Mouse (Mus musculus) intestine, embryonic 15.5 days (tissue): ENCODE results near the gene Sptbn4. TPM values are rescaled to one million over a fixed set of nuclear protein-coding genes. Genes with fewer than 3 reads are reported as not detected.
A peak's percentile ranks its signal among the peaks of the same experiment; 100 is the strongest.

ENCODE experiments used
- ATAC-seq: fragments of 200-750 bp; cut with Nextera tagmentation; 2 replicates; pipeline ENCODE4 v1.8.0; 2017; ENCODE audit warnings: moderate TSS enrichment, moderate library complexity
- H3K27ac ChIP-seq: fragments of 300-500 bp; sonication (generic); 2 replicates; pipeline ENCODE4 v1.5.1; 2015; ENCODE audit warnings: mild to moderate bottlenecking, inconsistent platforms
- H3K27me3 ChIP-seq: fragments of 300-500 bp; sonication (generic); replicated peaks from 2 replicates; pipeline ENCODE4 v1.6.1; 2015; ENCODE audit warnings: inconsistent platforms
- H3K36me3 ChIP-seq: fragments of 300-500 bp; sonication (generic); 2 replicates; pipeline ENCODE4 v1.6.1; 2015; ENCODE audit warnings: inconsistent platforms
- H3K4me1 ChIP-seq: fragments of 300-500 bp; sonication (generic); replicated peaks from 2 replicates; pipeline ENCODE4 v1.6.1; 2015; ENCODE audit warnings: inconsistent platforms
- H3K4me2 ChIP-seq: fragments of 300-500 bp; sonication (generic); replicated peaks from 2 replicates; pipeline ENCODE4 v1.6.1; 2015; ENCODE audit warnings: mild to moderate bottlenecking, inconsistent platforms
- H3K4me3 ChIP-seq: fragments of 300-500 bp; sonication (generic); replicated peaks from 2 replicates; pipeline ENCODE4 v1.5.1; 2015; ENCODE audit warnings: inconsistent platforms
- H3K9ac ChIP-seq: fragments of 300-500 bp; sonication (generic); 2 replicates; pipeline ENCODE4 v1.6.1; 2015; ENCODE audit warnings: inconsistent platforms
- H3K9me3 ChIP-seq: fragments of 300-500 bp; sonication (generic); 2 replicates; pipeline ENCODE4 v1.6.1; 2016; ENCODE audit warnings: inconsistent platforms
- WGBS: fragments of 180-500 bp; shearing (Covaris S2); methylation state at CpG from one replicate; pipeline ENCODE4 v1.1.7; 2015; 5-methylcytosine and 5-hydroxymethylcytosine counted together
- polyA plus RNA-seq: library from polyadenylated mRNA; unstranded; fragments of >200 nt; fragmentation: Nextera tagmentation; extraction: Ambion mirVana; gene quantifications from 2 replicates; pipeline ENCODE4 v1.2.1, GENCODE M21; 2015

Gene Sptbn4
- polyA plus RNA-seq, 1 experiment from 2014 or later = 0.33 TPM

DNA sequence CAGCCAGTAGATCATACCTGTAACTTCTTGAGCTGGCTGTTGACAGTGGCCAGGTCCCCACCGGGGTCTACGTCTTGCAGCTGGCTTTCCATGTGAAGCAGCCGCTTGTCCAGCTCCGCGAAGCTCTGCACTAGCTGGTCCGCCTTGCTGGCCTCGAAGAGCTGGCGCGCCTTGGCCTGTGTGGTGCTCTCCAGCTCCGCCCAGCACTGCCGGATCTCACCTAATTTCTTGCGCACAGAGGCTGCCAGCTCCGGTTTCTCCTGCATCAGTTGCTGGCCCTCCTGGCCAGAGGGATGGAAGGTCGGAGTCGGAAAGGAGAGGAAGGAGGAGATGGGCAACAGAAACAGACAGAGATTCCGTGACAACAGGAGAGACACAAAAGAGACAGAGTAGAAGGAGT, 56.1 kb downstream of the Sptbn4 start:
- H3K4me2 ChIP-seq = no peak overlapping the region
- H3K27me3 ChIP-seq = peaks cover 49% of the 10 kb centered on the region
- H3K27ac ChIP-seq = no peak overlapping the region
- H3K36me3 ChIP-seq = no peaks in the 10 kb centered on the region
- no peaks in the 10 kb centered on the region for H3K9me3 ChIP-seq
- 36% methylated on average over 16 of the region's 16 CpGs for WGBS
- no peak for ATAC-seq
- H3K4me1 ChIP-seq = 0 out of 2 replicates have a peak, but pooled peaks cover 2% of the 10 kb centered on the region
- H3K9ac ChIP-seq = no peak overlapping the region
- no peak overlapping the region for H3K4me3 ChIP-seq

DNA sequence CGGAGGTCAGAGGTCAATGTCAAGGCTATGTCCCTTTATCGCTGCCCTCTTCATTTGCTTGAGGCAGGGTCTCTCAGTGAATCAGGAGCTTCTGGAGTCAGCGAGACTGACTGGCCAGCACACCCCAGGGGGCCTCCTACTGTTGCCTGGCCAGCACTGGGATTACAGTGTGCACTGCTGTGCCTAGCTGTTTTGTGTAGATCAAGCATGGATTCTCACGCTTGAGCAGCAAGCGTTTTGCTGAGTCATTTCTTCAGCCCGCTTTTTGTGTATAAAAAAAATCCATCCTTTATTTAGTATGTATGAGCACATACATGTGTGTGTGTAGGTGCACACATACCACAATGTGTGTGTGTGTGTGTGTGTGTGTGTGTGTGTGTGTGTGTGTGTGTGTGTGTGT, 58.3 kb downstream of the Sptbn4 start:
- peaks cover 27% of the 10 kb centered on the region for H3K27me3 ChIP-seq

DNA sequence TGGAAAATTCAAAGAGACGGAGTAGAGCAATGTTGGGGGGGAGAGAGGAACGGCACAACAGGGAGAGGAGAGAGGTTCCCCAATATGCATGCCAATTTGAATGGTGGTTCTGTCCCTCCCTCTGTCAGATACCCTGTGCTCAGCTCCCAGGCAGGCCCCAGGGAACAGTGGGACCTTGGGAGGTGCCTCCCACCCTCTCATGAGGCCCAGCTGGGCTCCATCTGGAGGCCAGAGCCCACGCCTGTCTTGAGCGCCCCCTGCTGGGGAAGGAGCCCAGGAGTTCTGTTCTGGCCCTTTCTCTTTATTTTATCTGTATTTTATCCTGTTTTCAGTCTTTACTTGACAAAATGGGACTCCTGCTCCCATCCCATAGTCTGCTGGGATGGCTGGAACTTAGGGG, 62.8 kb downstream of the Sptbn4 start:
- Histone ChIP-seq H3K27me3 (no peaks in the 10 kb centered on the region; the same call in 1 of the 2 replicates), H3K4me3 (no peak overlapping the region), H3K27ac (no peak overlapping the region), H3K9ac (no peak overlapping the region), H3K9me3 (no peaks in the 10 kb centered on the region), H3K4me1 (peaks cover 5% of the 10 kb centered on the region), H3K36me3 (no peaks in the 10 kb centered on the region), H3K4me2 (no peak overlapping the region)
- ATAC-seq = no peak
- 44% methylated on average over 4 of the region's 4 CpGs for WGBS

More for the DNA sequence above, 58.3 kb downstream of the Sptbn4 start:
- Histone ChIP-seq H3K9ac (no peak overlapping the region), H3K9me3 (no peaks in the 10 kb centered on the region), H3K4me2 (no peak overlapping the region), H3K4me3 (no peak overlapping the region), H3K4me1 (peaks cover 5% of the 10 kb centered on the region), H3K27ac (no peak overlapping the region), H3K36me3 (no peaks in the 10 kb centered on the region)
- WGBS = 63% methylated on average over 6 of the region's 6 CpGs
- ATAC-seq = no peak

DNA sequence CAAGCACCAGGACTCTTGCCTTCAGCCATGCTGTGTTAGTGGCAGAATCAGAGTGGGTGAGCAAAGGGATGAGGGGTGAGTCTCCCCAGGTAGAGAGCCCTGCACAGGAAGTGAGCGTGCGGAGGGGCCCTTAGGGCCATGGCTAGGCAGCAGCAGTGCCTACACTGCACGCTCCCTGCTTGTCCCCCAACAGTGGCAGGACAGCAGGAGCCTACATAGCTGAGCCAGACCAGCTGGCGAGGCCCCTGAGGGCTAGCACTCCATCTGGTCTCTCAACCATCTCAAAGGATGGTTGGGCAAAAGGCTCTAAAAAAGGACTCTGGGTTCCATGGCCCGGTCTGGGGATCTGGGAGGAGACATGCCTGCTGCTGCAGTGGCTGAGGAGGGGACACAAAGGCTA, 63.4 kb downstream of the Sptbn4 start:
- no peak overlapping the region for H3K4me3 ChIP-seq
- H3K4me2 ChIP-seq = no peak overlapping the region
- H3K9me3 ChIP-seq = no peaks in the 10 kb centered on the region
- ATAC-seq = no peak
- 75% methylated on average over 5 of the region's 5 CpGs for WGBS
- no peak overlapping the region for H3K9ac ChIP-seq
- H3K36me3 ChIP-seq = no peaks in the 10 kb centered on the region
- H3K4me1 ChIP-seq = peaks cover 5% of the 10 kb centered on the region
- H3K27me3 ChIP-seq = no peaks in the 10 kb centered on the region; the same call in 1 of the 2 replicates
- H3K27ac ChIP-seq = no peak overlapping the region

DNA sequence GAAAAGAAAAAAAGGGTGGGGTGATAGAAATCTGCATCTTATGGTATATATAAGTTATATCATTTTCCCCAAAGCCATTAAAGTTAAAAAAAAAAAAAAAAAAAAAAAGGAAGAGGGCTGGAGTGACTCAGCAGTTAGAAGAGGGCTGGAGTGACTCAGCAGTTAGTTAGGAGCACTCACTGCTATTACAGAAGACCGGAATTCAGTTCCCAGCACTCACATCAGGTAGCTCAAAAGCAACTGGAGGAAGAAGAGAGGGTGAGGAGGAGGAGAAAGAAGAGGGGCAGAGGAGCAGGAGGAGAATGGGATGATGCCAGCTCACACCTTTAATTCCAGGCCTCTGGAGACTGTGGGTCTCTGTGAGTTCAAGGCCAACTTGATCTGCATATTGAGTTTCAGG, 64.3 kb downstream of the Sptbn4 start:
- Histone ChIP-seq H3K9ac (no peak overlapping the region), H3K4me2 (no peak overlapping the region), H3K4me3 (no peak overlapping the region), H3K27me3 (no peaks in the 10 kb centered on the region; the same call in 1 of the 2 replicates), H3K27ac (no peak overlapping the region), H3K4me1 (peaks cover 5% of the 10 kb centered on the region), H3K9me3 (no peaks in the 10 kb centered on the region), H3K36me3 (no peaks in the 10 kb centered on the region)
- no peak for ATAC-seq
- WGBS = 79% methylated on average over 1 of the region's 1 CpGs

DNA sequence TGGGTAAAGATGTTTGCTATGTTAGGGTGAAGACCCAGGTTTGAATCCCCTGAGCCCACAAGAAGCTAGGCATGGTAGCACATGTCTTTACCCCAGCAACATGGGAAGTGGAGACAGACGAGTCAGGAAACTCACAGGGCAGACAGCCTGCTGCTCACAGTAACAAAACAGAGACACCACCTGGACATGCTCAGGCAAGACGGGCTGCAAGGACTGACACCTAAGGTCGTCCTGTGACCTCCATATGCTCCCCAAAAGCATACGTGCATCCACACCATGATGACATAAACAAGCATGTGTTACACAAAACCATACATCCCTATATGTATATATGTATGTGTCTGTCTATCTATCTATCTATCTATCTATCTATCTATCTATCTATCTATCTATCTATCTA, 65.9 kb downstream of the Sptbn4 start:
- H3K27me3 ChIP-seq = peaks cover 15% of the 10 kb centered on the region
- H3K36me3 ChIP-seq = no peaks in the 10 kb centered on the region
- WGBS = 56% methylated on average over 4 of the region's 4 CpGs
- H3K4me3 ChIP-seq = no peak overlapping the region
- no peak for ATAC-seq
- H3K27ac ChIP-seq = no peak overlapping the region
- H3K4me2 ChIP-seq = no peak overlapping the region
- no peaks in the 10 kb centered on the region for H3K9me3 ChIP-seq
- H3K9ac ChIP-seq = no peak overlapping the region
- H3K4me1 ChIP-seq = peaks cover 5% of the 10 kb centered on the region

DNA sequence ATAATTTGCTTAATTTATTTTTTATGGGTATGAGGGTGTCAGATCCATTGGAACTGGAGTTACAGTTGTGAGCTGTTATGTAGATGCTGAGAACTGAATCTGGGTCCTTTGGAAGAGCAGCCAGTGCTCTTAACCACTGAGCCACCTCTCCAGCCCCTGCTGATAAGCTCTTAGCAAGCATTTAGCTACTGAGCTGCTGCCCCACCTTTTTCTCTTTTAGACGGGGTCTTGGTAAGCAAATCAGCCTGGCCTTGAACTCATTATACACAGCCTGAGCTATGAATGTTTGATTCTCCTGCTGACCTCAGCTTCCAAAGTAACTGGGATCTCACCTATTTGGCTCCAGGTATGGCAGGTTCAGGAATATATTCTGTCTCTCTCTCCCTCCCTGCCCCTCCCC, 66.5 kb downstream of the Sptbn4 start:
- Histone ChIP-seq H3K27me3 (peaks cover 18% of the 10 kb centered on the region), H3K4me3 (no peak overlapping the region), H3K27ac (no peak overlapping the region), H3K36me3 (no peaks in the 10 kb centered on the region), H3K9ac (no peak overlapping the region), H3K4me1 (peaks cover 5% of the 10 kb centered on the region), H3K4me2 (no peak overlapping the region), H3K9me3 (no peaks in the 10 kb centered on the region)
- 35% methylated on average over 1 of the region's 1 CpGs for WGBS
- ATAC-seq = no peak

DNA sequence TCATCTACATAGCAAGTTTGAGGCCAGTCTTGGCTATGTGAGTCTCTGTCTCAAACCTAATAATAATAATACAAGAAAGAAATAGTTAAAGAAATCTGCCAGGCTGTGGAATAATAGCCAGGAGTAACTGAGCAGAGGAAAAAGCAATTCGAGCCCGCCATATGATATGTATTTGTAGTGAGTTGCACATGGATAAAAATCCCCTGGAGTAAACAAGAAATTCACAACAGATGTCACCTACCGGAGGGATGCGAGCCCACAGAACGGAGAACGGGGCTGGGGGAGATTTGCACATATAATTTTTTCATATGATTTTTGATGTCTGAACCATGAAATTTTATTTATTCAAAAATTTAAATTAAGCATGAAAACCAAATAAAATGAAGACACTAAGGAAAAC, 67.7 kb downstream of the Sptbn4 start:
- no peaks in the 10 kb centered on the region for H3K36me3 ChIP-seq
- ATAC-seq = no peak
- no peak overlapping the region for H3K4me2 ChIP-seq
- peaks cover 29% of the 10 kb centered on the region for H3K27me3 ChIP-seq
- 80% methylated on average over 6 of the region's 6 CpGs for WGBS
- no peak overlapping the region for H3K4me3 ChIP-seq
- no peaks in the 10 kb centered on the region for H3K9me3 ChIP-seq
- H3K27ac ChIP-seq = no peak overlapping the region
- peaks cover 4% of the 10 kb centered on the region for H3K4me1 ChIP-seq
- H3K9ac ChIP-seq = no peak overlapping the region

DNA sequence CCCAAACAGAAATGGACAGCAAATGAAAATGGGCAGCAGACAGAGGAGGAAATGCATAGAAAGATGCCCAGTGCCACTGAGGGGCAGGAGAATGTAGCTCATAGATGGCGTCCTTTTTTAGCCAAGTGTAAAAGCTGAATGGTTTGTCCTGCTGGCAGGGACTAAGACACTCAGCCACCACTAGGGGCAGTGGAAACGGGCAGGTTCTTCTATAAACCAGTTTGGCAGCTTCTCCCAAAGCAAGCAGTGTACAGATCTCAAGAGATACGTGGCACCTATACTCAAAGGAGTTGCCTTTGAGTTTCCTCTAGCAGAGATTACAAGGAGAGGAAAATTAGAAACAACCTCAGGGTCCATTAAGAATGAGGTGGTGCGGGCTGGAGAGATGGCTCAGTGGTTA, 69.1 kb downstream of the Sptbn4 start:
- H3K27me3 ChIP-seq = peaks cover 40% of the 10 kb centered on the region
- no peaks in the 10 kb centered on the region for H3K4me1 ChIP-seq
- no peak overlapping the region for H3K9ac ChIP-seq
- 13% methylated on average over 4 of the region's 4 CpGs for WGBS
- no peak overlapping the region for H3K4me3 ChIP-seq
- no peaks in the 10 kb centered on the region for H3K9me3 ChIP-seq
- H3K4me2 ChIP-seq = no peak overlapping the region
- no peaks in the 10 kb centered on the region for H3K36me3 ChIP-seq
- no peak overlapping the region for H3K27ac ChIP-seq
- peak; percentile 62; the same call in 1 of the 2 replicates for ATAC-seq

DNA sequence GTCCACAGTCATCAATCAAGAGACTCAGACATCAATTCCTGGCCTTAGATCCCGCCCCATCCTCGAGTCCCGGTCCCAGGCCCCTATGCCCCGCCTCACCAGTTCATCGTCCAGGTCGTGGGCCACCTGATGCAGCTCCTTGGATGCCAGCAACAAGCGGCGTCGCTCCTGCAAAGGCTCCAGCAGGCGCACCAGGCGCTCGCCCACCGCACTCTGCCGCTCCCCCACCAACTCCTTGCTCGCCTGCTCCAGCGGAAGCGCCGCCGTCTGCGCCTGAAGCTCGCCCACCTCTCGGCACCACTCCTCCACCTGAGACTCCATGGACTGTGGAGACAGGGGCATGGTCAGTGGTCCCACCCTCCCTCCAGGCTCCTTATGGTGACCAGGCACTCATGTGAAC, 72.2 kb downstream of the Sptbn4 start:
- WGBS = 1% methylated on average over 22 of the region's 22 CpGs
- no peak overlapping the region for H3K4me2 ChIP-seq
- no peak overlapping the region for H3K9ac ChIP-seq
- H3K36me3 ChIP-seq = no peaks in the 10 kb centered on the region
- H3K4me3 ChIP-seq = no peak overlapping the region
- no peak overlapping the region for H3K27ac ChIP-seq
- no peaks in the 10 kb centered on the region for H3K9me3 ChIP-seq
- peaks cover 67% of the 10 kb centered on the region for H3K27me3 ChIP-seq
- peaks cover 10% of the 10 kb centered on the region; the same call in 1 of the 2 replicates for H3K4me1 ChIP-seq
- no peak for ATAC-seq

DNA sequence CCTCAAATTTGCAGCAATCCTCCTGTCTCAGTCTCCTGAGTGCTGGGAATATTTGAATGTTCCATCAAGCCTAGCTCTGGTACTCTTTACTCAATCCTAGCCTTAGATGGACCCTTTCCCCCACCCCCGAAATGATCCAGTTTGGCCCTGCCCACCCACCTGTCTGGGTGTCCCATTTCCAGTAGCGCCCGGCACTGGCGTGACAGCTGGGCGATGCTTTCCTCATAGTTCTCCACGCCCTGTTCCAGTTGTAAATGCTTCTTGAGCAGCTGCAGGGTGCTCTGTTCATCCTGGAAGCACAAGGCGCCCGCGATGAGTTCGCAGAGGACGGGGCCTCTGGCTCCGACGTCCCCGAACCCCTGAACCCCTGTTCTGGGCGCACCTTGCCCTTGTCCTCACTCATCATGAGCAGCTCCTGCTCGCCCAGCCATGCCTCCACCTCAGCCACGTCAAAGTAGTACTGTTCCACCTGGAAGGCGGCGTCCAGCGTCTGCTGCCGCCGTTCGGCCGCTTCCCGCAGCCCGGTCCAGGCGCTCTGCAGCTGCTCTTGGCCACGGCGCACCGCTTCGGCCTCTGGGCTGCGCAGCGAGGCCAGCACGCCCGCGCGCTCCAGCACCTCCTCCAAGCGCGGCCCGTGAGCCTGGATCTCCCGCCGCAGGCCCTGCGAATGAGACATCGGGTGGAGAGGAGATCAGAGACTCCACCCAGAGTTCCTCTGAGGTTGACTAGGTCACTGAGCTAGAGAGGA, 75.6 kb downstream of the Sptbn4 start:
- H3K9ac ChIP-seq = no peak overlapping the region
- peak overlapping the region; percentile 23 for H3K4me3 ChIP-seq
- H3K4me2 ChIP-seq = peak overlapping the region; percentile 58
- no peaks in the 10 kb centered on the region for H3K9me3 ChIP-seq
- no peak overlapping the region for H3K27ac ChIP-seq
- H3K27me3 ChIP-seq = peaks cover 85% of the 10 kb centered on the region
- peaks cover 19% of the 10 kb centered on the region for H3K4me1 ChIP-seq
- 3% methylated on average over 44 of the region's 44 CpGs for WGBS
- ATAC-seq = peak; percentile 34; the same call in 1 of the 2 replicates
- no peaks in the 10 kb centered on the region for H3K36me3 ChIP-seq

DNA sequence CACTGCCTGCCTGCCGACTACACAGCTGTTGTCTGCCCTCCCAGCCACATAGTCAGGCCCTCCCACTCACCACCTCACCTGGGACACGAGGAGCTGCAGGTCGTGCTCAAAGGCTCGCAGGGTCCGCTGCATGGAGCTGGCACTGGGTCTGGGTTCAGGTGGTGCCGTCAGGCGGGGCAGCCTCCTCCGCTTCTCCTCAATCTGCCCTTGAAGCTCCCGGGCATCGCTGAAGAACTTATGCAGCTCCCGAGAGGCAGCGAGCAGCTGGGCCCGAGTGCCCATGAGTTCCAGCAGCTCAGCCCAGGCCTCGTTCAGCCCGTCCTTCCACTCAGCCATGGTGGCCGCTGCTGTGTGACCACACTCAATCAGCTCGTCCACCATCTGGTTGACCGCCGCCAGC, 78.4 kb downstream of the Sptbn4 start:
- H3K27me3 ChIP-seq = peaks cover 90% of the 10 kb centered on the region
- H3K4me3 ChIP-seq = no peak overlapping the region
- H3K9me3 ChIP-seq = no peaks in the 10 kb centered on the region
- no peak overlapping the region for H3K9ac ChIP-seq
- no peak for ATAC-seq
- H3K4me2 ChIP-seq = no peak overlapping the region
- H3K36me3 ChIP-seq = no peaks in the 10 kb centered on the region
- WGBS = 85% methylated on average over 19 of the region's 19 CpGs
- peaks cover 21% of the 10 kb centered on the region for H3K4me1 ChIP-seq
- H3K27ac ChIP-seq = no peak overlapping the region

DNA sequence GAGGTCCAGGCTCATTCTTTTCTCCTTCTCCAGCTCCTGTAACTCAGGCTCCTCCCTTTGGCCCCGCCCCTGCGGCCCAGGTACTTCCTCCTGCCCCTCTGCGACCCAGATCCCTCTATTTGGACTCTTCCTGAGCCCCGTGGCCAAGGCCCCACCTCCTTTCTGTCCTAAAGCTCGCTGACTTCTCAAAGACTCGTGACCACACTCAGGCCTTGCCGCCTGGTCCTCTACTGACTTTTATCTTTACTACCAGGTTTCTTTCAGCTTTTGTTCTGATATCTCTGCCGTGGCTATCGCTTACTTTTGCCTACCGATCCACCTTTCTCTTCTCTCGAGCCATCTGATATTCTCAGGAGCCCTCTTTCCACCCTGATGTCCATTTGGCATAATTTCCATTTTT, 79.5 kb downstream of the Sptbn4 start:
- H3K4me3 ChIP-seq = peak overlapping the region; percentile 5; the same call in 1 of the 2 replicates
- peak; percentile 42 for ATAC-seq
- H3K27me3 ChIP-seq = peaks cover 87% of the 10 kb centered on the region
- peaks cover 21% of the 10 kb centered on the region for H3K4me1 ChIP-seq
- no peaks in the 10 kb centered on the region for H3K36me3 ChIP-seq
- H3K4me2 ChIP-seq = peak overlapping the region; percentile 47
- no peak overlapping the region for H3K9ac ChIP-seq
- H3K27ac ChIP-seq = no peak overlapping the region
- no peaks in the 10 kb centered on the region for H3K9me3 ChIP-seq
- 18% methylated on average over 11 of the region's 11 CpGs for WGBS
